Comparison of ENCODE assay signal across 12 mouse cellular contexts in genomic region chr5:29217997-29218396, GRCm38 (mm10).
"Had no signal": no experiment of that assay in that cellular context is flagged by ENCODE, and none has a peak within 500 bp of the region (broad histone marks: within the 10 kb centered on the region; RNA-seq: fewer than 3 reads in every experiment).

No protein-coding gene starts in this region.

- ATAC-seq: inflammation-experienced regulatory T-cells, adult 6 months; intestine, postnatal 0 days; midbrain, embryonic 13.5 days had no signal

- H3K4me2 ChIP-seq: limb, embryonic 12.5 days; midbrain, embryonic 13.5 days had no signal

- H3K4me1 ChIP-seq: limb, embryonic 12.5 days; megakaryocyte, embryonic 14.5 days; midbrain, embryonic 13.5 days had no signal

- H3K4me3 ChIP-seq: limb, embryonic 12.5 days; megakaryocyte, embryonic 14.5 days; midbrain, embryonic 13.5 days had no signal

- H3K36me3 ChIP-seq: limb, embryonic 12.5 days had no signal

- H3K9me3 ChIP-seq: limb, embryonic 12.5 days; megakaryocyte, embryonic 14.5 days; midbrain, embryonic 13.5 days had no signal

- DNase-seq: kidney, adult 8-10 months; kidney, postnatal 25 days; lung, postnatal 4 days; right cerebral cortex, adult 18-20 months; right cerebral cortex, postnatal 25 days; thymus, adult 18-20 months; thymus, postnatal 14 days had no signal

- H3K27ac ChIP-seq: limb, embryonic 12.5 days; midbrain, embryonic 13.5 days had no signal

- H3K9ac ChIP-seq: limb, embryonic 12.5 days; midbrain, embryonic 13.5 days had no signal

- H3K27me3 ChIP-seq: limb, embryonic 12.5 days; midbrain, embryonic 13.5 days had no signal
